Mouse (Mus musculus) C2C12 (cell line): Measurements from ENCODE around the gene Nt5c2. TPM values are rescaled to one million over a fixed set of nuclear protein-coding genes. Genes with fewer than 3 reads are reported as not detected.

Experiments
- H3K27me3 ChIP-seq: one replicate; pipeline ENCODE4 v1.6.1; 2011; ENCODE audit not compliant: control insufficient read depth, insufficient read depth, insufficient read length
- H3K36me3 ChIP-seq: one replicate; pipeline ENCODE4 v1.6.1; 2011; ENCODE audit not compliant: control insufficient read depth, insufficient read depth
- H3K4me3 ChIP-seq: one replicate; pipeline ENCODE4 v1.5.1; 2011; ENCODE audit warnings: mild to moderate bottlenecking, control low read depth; ENCODE audit not compliant: poor library complexity, insufficient read depth, severe bottlenecking
- H3K79me2 ChIP-seq: one replicate; pipeline ENCODE4 v1.6.1; 2011; ENCODE audit not compliant: control insufficient read depth, insufficient read depth
- H3K79me3 ChIP-seq: one replicate; pipeline ENCODE4 v1.6.1; 2011; ENCODE audit warnings: low read depth, control low read depth
- H3ac ChIP-seq: one replicate; pipeline ENCODE3; 2011; ENCODE audit warnings: low read depth; ENCODE audit not compliant: control insufficient read depth, insufficient read length
- CEBPB ChIP-seq: IDR thresholded peaks from one replicate; pipeline ENCODE4 v1.6.1; 2011; ENCODE audit warnings: low read depth, mild to moderate bottlenecking, control low read depth, moderate library complexity
- CTCF ChIP-seq: IDR thresholded peaks from one replicate; pipeline ENCODE4 v1.5.1; 2011; ENCODE audit not compliant: control insufficient read depth, insufficient read depth, insufficient read length
- FOSL1 ChIP-seq: IDR thresholded peaks from one replicate; pipeline ENCODE4 v1.8.0; 2011; ENCODE audit warnings: mild to moderate bottlenecking, low read length; ENCODE audit not compliant: poor library complexity, insufficient read depth, severe bottlenecking
- MAX ChIP-seq: IDR thresholded peaks from one replicate; pipeline ENCODE4 v1.6.1; 2011; ENCODE audit warnings: mild to moderate bottlenecking, control low read depth
- MYOD1 ChIP-seq: IDR thresholded peaks from one replicate; pipeline ENCODE4 v1.6.1; 2011; ENCODE audit warnings: low read depth; ENCODE audit not compliant: control insufficient read depth, insufficient read length
- MYOG ChIP-seq: IDR thresholded peaks from one replicate; pipeline ENCODE4 v1.6.1; 2011; ENCODE audit not compliant: control insufficient read depth, insufficient read length; ENCODE audit errors: extremely low read depth
- USF1 ChIP-seq: IDR thresholded peaks from one replicate; pipeline ENCODE4 v1.6.1; 2011; ENCODE audit warnings: low read depth, mild to moderate bottlenecking, control low read depth, moderate library complexity
- polyA plus RNA-seq: library from polyadenylated mRNA; unstranded; fragments of >200 nt; fragmentation: generic; extraction: Trizol; gene quantifications from one replicate; pipeline ENCODE4 v1.2.1, GENCODE M21; 2012; ENCODE audit warnings: missing spikeins

The Nt5c2 gene
- polyA plus RNA-seq, 1 experiment: 18.2 TPM

GRCm38 (mm10) chr19:46858200-46858599 lies 156.8 kb downstream of the Nt5c2 start:
- H3K79me3 ChIP-seq: no peaks in the 10 kb centered on the region
- no peaks in the 10 kb centered on the region for H3K79me2 ChIP-seq
- no peak overlapping the region for H3ac ChIP-seq
- no peak for TF ChIP-seq CEBPB
- TF ChIP-seq FOSL1: no peak
- TF ChIP-seq USF1: no peak
- TF ChIP-seq MYOG: no peak
- no peak for TF ChIP-seq MYOD1
- H3K27me3 ChIP-seq: no peaks in the 10 kb centered on the region
- no peak overlapping the region for H3K4me3 ChIP-seq
- no peaks in the 10 kb centered on the region for H3K36me3 ChIP-seq

- no peaks in the 10 kb centered on the region for H3K27me3 ChIP-seq
- H3ac ChIP-seq: no peak overlapping the region
- no peak for TF ChIP-seq MYOD1
- TF ChIP-seq USF1: no peak
- TF ChIP-seq MYOG: no peak
- TF ChIP-seq CEBPB: no peak
- TF ChIP-seq CTCF: peak; percentile 75
- TF ChIP-seq MAX: no peak
- H3K79me3 ChIP-seq: no peaks in the 10 kb centered on the region
- no peaks in the 10 kb centered on the region for H3K36me3 ChIP-seq
- no peaks in the 10 kb centered on the region for H3K79me2 ChIP-seq
- H3K4me3 ChIP-seq: no peak overlapping the region
Observed at GRCm38 (mm10) chr19:46857277-46857989, 157.5 kb downstream of the Nt5c2 start.

GRCm38 (mm10) chr19:46856780-46857179 lies 158.2 kb downstream of the Nt5c2 start:
- H3ac ChIP-seq: no peak overlapping the region
- H3K4me3 ChIP-seq: no peak overlapping the region
- TF ChIP-seq MYOD1 (no peak), MYOG (no peak), MAX (no peak), USF1 (no peak), FOSL1 (no peak), CTCF (no peak), CEBPB (no peak)
- H3K27me3 ChIP-seq: no peaks in the 10 kb centered on the region
- no peaks in the 10 kb centered on the region for H3K79me3 ChIP-seq
- no peaks in the 10 kb centered on the region for H3K36me3 ChIP-seq
- no peaks in the 10 kb centered on the region for H3K79me2 ChIP-seq

GRCm38 (mm10) chr19:46856232-46856631 lies 158.7 kb downstream of the Nt5c2 start:
- Histone ChIP-seq H3ac (no peak overlapping the region), H3K79me3 (no peaks in the 10 kb centered on the region), H3K36me3 (no peaks in the 10 kb centered on the region), H3K27me3 (no peaks in the 10 kb centered on the region), H3K4me3 (no peak overlapping the region), H3K79me2 (no peaks in the 10 kb centered on the region)
- no peak for TF ChIP-seq MAX
- no peak for TF ChIP-seq MYOG
- no peak for TF ChIP-seq CEBPB
- TF ChIP-seq MYOD1: no peak
- TF ChIP-seq FOSL1: no peak
- TF ChIP-seq USF1: no peak
- no peak for TF ChIP-seq CTCF

GRCm38 (mm10) chr19:46849443-46849997 lies 165.4 kb downstream of the Nt5c2 start:
- Histone ChIP-seq H3K79me3 (no peaks in the 10 kb centered on the region), H3K36me3 (no peaks in the 10 kb centered on the region), H3ac (no peak overlapping the region), H3K79me2 (no peaks in the 10 kb centered on the region), H3K4me3 (no peak overlapping the region), H3K27me3 (no peaks in the 10 kb centered on the region)
- TF ChIP-seq MYOG (no peak), CTCF (no peak), USF1 (no peak), FOSL1 (no peak), MAX (no peak), CEBPB (no peak), MYOD1 (no peak)
